Mouse (Mus musculus): ENCODE data around the gene Iah1. TPM values are rescaled to one million over a fixed set of nuclear protein-coding genes. Genes with fewer than 3 reads are reported as not detected.

Iah1 gene
- polyA plus RNA-seq, 1 experiment, result 18.3 TPM

DNA sequence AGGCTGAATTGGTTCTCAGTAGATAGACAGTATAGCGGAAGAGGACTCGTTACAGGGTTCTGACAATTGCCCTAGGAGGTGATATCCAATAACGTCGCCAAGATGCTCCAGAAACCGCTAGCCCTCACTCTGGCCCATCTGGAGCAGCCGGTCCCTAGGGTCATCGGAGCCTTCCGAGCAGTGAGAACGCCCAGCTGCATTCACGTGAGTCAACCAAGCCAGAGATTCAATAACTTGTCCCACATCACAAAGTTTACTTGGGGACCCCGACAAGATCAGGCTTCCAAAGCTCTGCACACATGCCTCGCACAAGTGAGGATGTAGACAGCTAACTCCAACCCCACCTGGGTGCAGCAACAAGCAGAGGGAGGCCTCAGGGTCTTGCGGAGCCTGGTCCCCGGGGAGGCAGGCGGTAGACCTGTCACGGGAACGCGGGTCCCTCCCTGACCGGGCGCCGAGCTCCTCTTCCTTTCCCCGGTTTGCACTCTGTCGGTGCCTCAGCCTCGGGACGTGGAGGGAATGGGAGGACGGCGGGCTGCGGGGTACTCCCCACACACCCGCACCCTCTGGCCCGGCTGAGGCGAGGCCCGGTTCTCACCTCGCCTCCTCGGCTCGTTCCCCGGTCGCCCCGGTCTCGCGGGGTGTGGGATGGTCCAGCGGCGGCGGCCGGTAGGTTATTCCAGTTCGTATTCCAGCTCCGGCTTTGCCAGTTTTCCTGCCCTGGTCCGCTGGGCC is 30.5 kb upstream of the Iah1 start:
- peaks cover 6% of the 10 kb centered on the region for H3K4me1 ChIP-seq (ENCODE audit: control insufficient read depth, insufficient read depth, low read length)
- no peaks in the 10 kb centered on the region for H3K27me3 ChIP-seq (ENCODE audit: control insufficient read depth, insufficient read depth, low read length)
- peak overlapping the region; percentile 99 for H3K4me3 ChIP-seq (ENCODE audit: control insufficient read depth, low read depth, low read length)
- peak overlapping the region; percentile 94 for H3K27ac ChIP-seq (ENCODE audit: control insufficient read depth, insufficient read depth, low read depth, low read length)
- no peak; the same call in 1 of the 2 replicates for TF ChIP-seq POLR2A (IDR thresholded peaks at IDR 0.05; ENCODE audit: control insufficient read depth, low read depth, low read length)
- no peak for TF ChIP-seq CTCF (IDR thresholded peaks at IDR 0.05; ENCODE audit: control insufficient read depth, insufficient read depth, insufficient replicate concordance, low read depth, low read length)
- no peaks in the 10 kb centered on the region for H3K36me3 ChIP-seq (ENCODE audit: control insufficient read depth, insufficient read depth, low read length)

DNA sequence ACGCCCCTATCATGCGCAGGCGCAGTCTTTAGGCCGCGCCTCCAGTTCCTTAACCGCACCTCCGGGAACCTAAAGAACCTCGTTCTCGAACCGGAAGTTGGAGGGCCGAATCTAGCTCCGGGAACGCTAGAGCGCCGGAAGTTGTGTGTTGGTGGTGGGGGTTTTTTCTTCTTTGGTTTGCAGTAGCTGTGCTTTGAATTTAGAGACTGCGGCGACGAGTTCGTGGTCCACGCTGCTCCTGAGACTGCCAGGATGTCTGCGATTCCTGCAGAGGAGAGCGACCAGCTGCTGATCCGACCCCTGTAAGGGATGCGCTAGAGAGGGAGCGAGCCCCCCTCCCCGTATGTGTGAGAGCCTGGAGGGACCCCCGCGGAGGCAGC is 30.0 kb upstream of the Iah1 start, which contains the start of gene Itgb1bp1:
Itgb1bp1 (minus strand) TSS at position 42 of the 380 bp plus-strand sequence.
- Histone ChIP-seq H3K36me3 (ENCODE audit: control insufficient read depth, insufficient read depth, low read length) (no peaks in the 10 kb centered on the region), H3K4me1 (ENCODE audit: control insufficient read depth, insufficient read depth, low read length) (peaks cover 6% of the 10 kb centered on the region), H3K27me3 (ENCODE audit: control insufficient read depth, insufficient read depth, low read length) (no peaks in the 10 kb centered on the region), H3K27ac (ENCODE audit: control insufficient read depth, insufficient read depth, low read depth, low read length) (peak within 1 kb of the TSS; percentile 94), H3K4me3 (ENCODE audit: control insufficient read depth, low read depth, low read length) (peak within 1 kb of the TSS; percentile 99)
- TF ChIP-seq CTCF (IDR thresholded peaks at IDR 0.05; ENCODE audit: control insufficient read depth, insufficient read depth, insufficient replicate concordance, low read depth, low read length) (no peak), POLR2A (IDR thresholded peaks at IDR 0.05; ENCODE audit: control insufficient read depth, low read depth, low read length) (0 out of 2 replicates have a peak, but pooled peaks have one; percentile 56)

DNA sequence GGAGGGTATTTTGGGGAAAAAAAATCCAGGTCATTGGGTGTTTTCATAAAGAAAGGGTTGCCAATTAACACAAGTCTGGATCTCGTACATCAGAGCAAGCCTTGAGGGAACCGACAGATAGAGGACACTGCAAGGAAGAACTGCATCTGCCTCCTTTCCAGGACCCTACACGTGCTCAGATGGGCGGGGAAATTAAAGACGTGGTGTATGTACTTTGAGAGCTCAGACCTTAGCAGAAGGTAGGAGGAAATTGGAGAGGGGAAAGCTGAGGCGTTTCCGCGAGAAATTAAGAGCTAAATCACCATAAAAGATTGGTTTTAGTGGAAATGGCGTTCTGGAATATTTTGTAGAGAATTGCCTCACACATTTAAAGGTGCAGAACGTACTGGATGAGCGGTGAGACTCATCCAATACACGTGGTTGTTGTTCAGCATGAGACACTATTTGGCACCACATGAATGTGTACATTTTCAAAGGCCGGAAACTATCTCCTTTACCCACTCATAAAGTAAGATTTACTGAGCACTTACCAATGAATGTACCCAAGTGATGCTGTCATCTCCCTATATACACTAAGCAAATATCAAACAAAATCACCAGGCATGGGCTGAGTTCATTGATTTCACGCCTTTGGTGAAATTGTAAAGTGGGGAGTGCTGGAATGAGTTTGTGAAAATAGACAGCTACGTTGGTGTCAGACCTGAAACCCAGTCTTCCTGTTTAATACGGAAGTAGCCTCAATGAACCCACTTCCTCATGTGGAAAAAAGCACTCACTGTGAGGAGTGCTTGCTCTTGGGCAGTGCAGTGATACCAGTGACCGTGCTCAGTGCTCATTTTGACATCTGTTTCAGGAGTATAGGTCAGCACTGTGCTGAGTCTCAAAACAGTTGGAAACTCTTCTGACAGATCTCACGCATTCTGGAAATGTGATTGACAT is 29.2 kb upstream of the Iah1 start:
- H3K27me3 ChIP-seq (ENCODE audit: control insufficient read depth, insufficient read depth, low read length), result no peaks in the 10 kb centered on the region
- H3K36me3 ChIP-seq (ENCODE audit: control insufficient read depth, insufficient read depth, low read length), result peaks cover 3% of the 10 kb centered on the region

DNA sequence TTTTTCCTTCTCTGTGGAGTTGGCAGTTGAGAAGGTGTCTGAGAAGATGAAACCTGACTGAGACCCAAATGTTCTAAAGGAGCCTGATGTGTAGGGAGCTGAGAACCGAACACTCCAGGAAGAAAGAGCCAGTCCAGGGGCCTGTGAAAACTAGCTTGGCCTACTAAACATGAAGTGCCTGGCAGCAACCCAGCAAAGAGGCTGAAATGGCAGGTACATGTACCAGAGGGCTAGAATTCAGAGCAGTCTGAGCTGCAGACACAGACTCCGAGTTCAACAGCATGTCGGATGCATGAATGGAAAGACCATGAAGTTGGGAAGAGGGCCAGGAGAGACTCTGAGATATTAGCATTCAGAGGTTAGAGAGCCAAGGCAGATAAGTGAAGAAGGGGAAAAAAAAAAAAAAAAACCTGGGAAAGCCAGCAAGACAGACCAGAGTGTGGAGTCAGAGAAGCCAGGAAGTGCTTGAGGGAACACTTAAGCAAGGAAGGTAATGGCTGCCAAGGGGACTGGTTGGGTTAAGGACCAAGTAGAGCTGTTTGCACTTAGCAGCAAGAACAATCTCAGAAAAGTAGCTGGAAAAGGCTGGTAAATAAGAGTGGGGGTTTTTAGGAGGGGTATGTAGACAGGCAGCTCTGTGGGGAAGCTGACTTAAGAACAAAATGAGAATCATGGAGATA is 27.3 kb upstream of the Iah1 start:
- Histone ChIP-seq H3K36me3 (ENCODE audit: control insufficient read depth, insufficient read depth, low read length) (peaks cover 5% of the 10 kb centered on the region), H3K4me1 (ENCODE audit: control insufficient read depth, insufficient read depth, low read length) (peaks cover 6% of the 10 kb centered on the region), H3K4me3 (ENCODE audit: control insufficient read depth, low read depth, low read length) (no peak overlapping the region), H3K27me3 (ENCODE audit: control insufficient read depth, insufficient read depth, low read length) (no peaks in the 10 kb centered on the region), H3K27ac (ENCODE audit: control insufficient read depth, insufficient read depth, low read depth, low read length) (no peak overlapping the region)
- no peak for TF ChIP-seq CTCF (IDR thresholded peaks at IDR 0.05; ENCODE audit: control insufficient read depth, insufficient read depth, insufficient replicate concordance, low read depth, low read length)
- no peak for TF ChIP-seq POLR2A (IDR thresholded peaks at IDR 0.05; ENCODE audit: control insufficient read depth, low read depth, low read length)

More for the DNA sequence above, 29.2 kb upstream of the Iah1 start:
- TF ChIP-seq CTCF (IDR thresholded peaks at IDR 0.05; ENCODE audit: control insufficient read depth, insufficient read depth, insufficient replicate concordance, low read depth, low read length) (no peak), POLR2A (IDR thresholded peaks at IDR 0.05; ENCODE audit: control insufficient read depth, low read depth, low read length) (no peak)
- Histone ChIP-seq H3K27ac (ENCODE audit: control insufficient read depth, insufficient read depth, low read depth, low read length) (peak overlapping the region; percentile 91; the same call in 1 of the 2 replicates), H3K4me3 (ENCODE audit: control insufficient read depth, low read depth, low read length) (peak overlapping the region; percentile 99), H3K4me1 (ENCODE audit: control insufficient read depth, insufficient read depth, low read length) (peaks cover 6% of the 10 kb centered on the region)

DNA sequence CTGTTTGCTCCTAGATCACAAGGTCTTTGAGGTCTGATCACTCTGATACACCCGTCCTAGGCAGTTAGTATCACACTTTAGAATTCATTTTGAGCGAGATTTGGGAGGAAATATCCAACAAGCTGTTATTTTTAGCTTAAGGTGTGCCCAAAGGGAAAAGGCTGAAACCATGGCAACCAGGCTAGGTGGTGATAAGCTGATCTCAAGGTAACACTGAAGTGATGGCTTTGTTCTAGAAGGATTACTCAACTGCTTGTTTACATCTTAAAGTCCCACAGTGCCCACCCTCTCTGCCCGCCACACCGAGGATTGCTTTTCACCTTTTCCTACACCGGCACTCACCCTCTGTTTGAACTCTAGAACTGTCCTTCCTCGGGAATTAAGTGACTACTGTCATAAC is 26.5 kb upstream of the Iah1 start:
- Histone ChIP-seq H3K4me1 (ENCODE audit: control insufficient read depth, insufficient read depth, low read length) (peaks cover 6% of the 10 kb centered on the region), H3K27ac (ENCODE audit: control insufficient read depth, insufficient read depth, low read depth, low read length) (no peak overlapping the region), H3K27me3 (ENCODE audit: control insufficient read depth, insufficient read depth, low read length) (no peaks in the 10 kb centered on the region), H3K36me3 (ENCODE audit: control insufficient read depth, insufficient read depth, low read length) (peaks cover 5% of the 10 kb centered on the region), H3K4me3 (ENCODE audit: control insufficient read depth, low read depth, low read length) (no peak overlapping the region)
- TF ChIP-seq POLR2A (IDR thresholded peaks at IDR 0.05; ENCODE audit: control insufficient read depth, low read depth, low read length), result no peak
- TF ChIP-seq CTCF (IDR thresholded peaks at IDR 0.05; ENCODE audit: control insufficient read depth, insufficient read depth, insufficient replicate concordance, low read depth, low read length), result no peak

DNA sequence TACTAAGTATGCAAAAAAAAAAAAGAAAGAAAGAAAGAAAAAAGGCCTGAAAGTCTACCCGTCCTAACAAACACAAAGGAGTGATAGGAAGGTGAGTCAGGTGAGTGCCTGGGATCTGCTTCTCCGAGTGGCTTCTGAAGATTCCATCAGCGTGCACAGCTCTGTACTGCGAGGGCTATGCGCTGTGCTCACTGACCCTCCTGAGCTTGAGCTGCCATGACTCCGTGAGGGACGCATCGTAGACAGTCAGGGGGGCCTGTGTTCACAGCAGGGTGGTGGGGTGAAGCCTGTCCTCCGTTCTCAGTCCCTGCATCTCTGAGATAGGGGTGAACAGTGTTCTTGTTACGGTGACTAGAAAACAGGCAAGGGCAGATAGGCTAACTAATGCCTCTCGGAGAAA is 17.3 kb upstream of the Iah1 start:
- no peak overlapping the region for H3K4me3 ChIP-seq (ENCODE audit: control insufficient read depth, low read depth, low read length)
- no peaks in the 10 kb centered on the region for H3K4me1 ChIP-seq (ENCODE audit: control insufficient read depth, insufficient read depth, low read length)
- H3K36me3 ChIP-seq (ENCODE audit: control insufficient read depth, insufficient read depth, low read length), result peaks cover 4% of the 10 kb centered on the region; the same call in 1 of the 2 replicates
- no peak overlapping the region for H3K27ac ChIP-seq (ENCODE audit: control insufficient read depth, insufficient read depth, low read depth, low read length)
- TF ChIP-seq POLR2A (IDR thresholded peaks at IDR 0.05; ENCODE audit: control insufficient read depth, low read depth, low read length), result no peak
- no peak for TF ChIP-seq CTCF (IDR thresholded peaks at IDR 0.05; ENCODE audit: control insufficient read depth, insufficient read depth, insufficient replicate concordance, low read depth, low read length)
- H3K27me3 ChIP-seq (ENCODE audit: control insufficient read depth, insufficient read depth, low read length), result no peaks in the 10 kb centered on the region
